Mouse (Mus musculus): ENCODE results near the gene Kdm5d. TPM values are rescaled to one million over a fixed set of nuclear protein-coding genes. Genes with fewer than 3 reads are reported as not detected.

Gene Kdm5d
- 10 to 100 TPM; 33.8 to 40.8 TPM for polyA plus RNA-seq (2017; shearing (Covaris generic))

GRCm38 (mm10) chrY:897393-898227, at the start of gene Kdm5d:
Kdm5d (plus strand) TSS chrY:897788.
- peak; percentile 89 for ATAC-seq

- no peak for ATAC-seq
Measured at GRCm38 (mm10) chrY:872404-872803, 25.2 kb upstream of the Kdm5d start.

- ATAC-seq = no peak
Measured at GRCm38 (mm10) chrY:872855-873549, 24.6 kb upstream of the Kdm5d start.

Other genes starting within 250 kb of the Kdm5d start
- not detected for gene Zfy1, start 100.4 kb upstream of the Kdm5d start, polyA plus RNA-seq (2017; shearing (Covaris generic))
- not detected for gene Uba1y, start 79.1 kb upstream of the Kdm5d start, polyA plus RNA-seq (2017; shearing (Covaris generic))
- 100 to 1,000 TPM; 137 to 155 TPM for gene Eif2s3y, start 112.8 kb downstream of the Kdm5d start, polyA plus RNA-seq (2017; shearing (Covaris generic))